Mouse (Mus musculus) kidney, adult 8-10 months (tissue): ENCODE measurements around the gene Elp1.
A peak's percentile ranks its signal among the peaks of the same experiment; 100 is the strongest.

Experiments used
- DNase-seq, 2 experiments: peaks; one replicate each; pipeline ENCODE4 v3.0.0; 2022

Elp1 gene

GRCm38 (mm10) chr4:56767861-56768284 is 34.3 kb downstream of the Elp1 start:
- DNase-seq: peak in 1 of 2 experiments; percentile 7

- DNase-seq: no peak
These were observed 44.4 kb downstream of the Elp1 start for GRCm38 (mm10) chr4:56757693-56758092.

GRCm38 (mm10) chr4:56756966-56757600 is 45.0 kb downstream of the Elp1 start:
- no peak for DNase-seq

GRCm38 (mm10) chr4:56756021-56756420 is 46.1 kb downstream of the Elp1 start:
- no peak for DNase-seq

GRCm38 (mm10) chr4:56747456-56747855 is 54.7 kb downstream of the Elp1 start:
- no peak for DNase-seq

GRCm38 (mm10) chr4:56746345-56746744 is 55.8 kb downstream of the Elp1 start:
- no peak for DNase-seq

GRCm38 (mm10) chr4:56743363-56744195 is 58.6 kb downstream of the Elp1 start, which contains the start of gene Actl7a:
Gene Actl7a, plus strand, starts transcription at chr4:56743413.
- no peak for DNase-seq

- no peak for DNase-seq
These were observed 59.4 kb downstream of the Elp1 start for GRCm38 (mm10) chr4:56742698-56743097.

- DNase-seq: no peak
These were observed 61.1 kb downstream of the Elp1 start, which contains the start of gene Actl7b for GRCm38 (mm10) chr4:56741041-56741493. Gene Actl7b, minus strand, starts transcription at chr4:56741443.

- DNase-seq: no peak
These were observed 61.5 kb downstream of the Elp1 start for GRCm38 (mm10) chr4:56740611-56741010.

- DNase-seq: no peak
These were observed 62.1 kb downstream of the Elp1 start, which contains the start of gene Gm26657 for GRCm38 (mm10) chr4:56740020-56740485. Gene Gm26657, plus strand, starts transcription at chr4:56740070.

- DNase-seq: no peak
These were observed 76.3 kb downstream of the Elp1 start for GRCm38 (mm10) chr4:56725839-56726238.

- DNase-seq: peak; percentile 66 to 77
These were observed 78.9 kb downstream of the Elp1 start for GRCm38 (mm10) chr4:56723237-56723636.

GRCm38 (mm10) chr4:56722346-56722745 is 79.8 kb downstream of the Elp1 start:
- DNase-seq: peak in 1 of 2 experiments; percentile 66

- DNase-seq: no peak
These were observed 80.7 kb downstream of the Elp1 start for GRCm38 (mm10) chr4:56721469-56721868.

GRCm38 (mm10) chr4:56720403-56720802 is 81.7 kb downstream of the Elp1 start:
- no peak for DNase-seq

GRCm38 (mm10) chr4:56719456-56719855 is 82.7 kb downstream of the Elp1 start:
- no peak for DNase-seq

GRCm38 (mm10) chr4:56718573-56719442 is 83.3 kb downstream of the Elp1 start:
- peak in 1 of 2 experiments; percentile 56 for DNase-seq

GRCm38 (mm10) chr4:56717932-56718331 is 84.2 kb downstream of the Elp1 start:
- DNase-seq: peak in 1 of 2 experiments; percentile 43

- peak; percentile 45 to 62 for DNase-seq
These were observed 85.3 kb downstream of the Elp1 start for GRCm38 (mm10) chr4:56716801-56717200.

GRCm38 (mm10) chr4:56713155-56713554 is 89.0 kb downstream of the Elp1 start:
- DNase-seq: no peak

- no peak for DNase-seq
These were observed 99.9 kb downstream of the Elp1 start for GRCm38 (mm10) chr4:56702234-56702633.
